In genomic region chr10:80570871-80571836, GRCm38 (mm10) we compare ENCODE assay signal across 8 mouse cellular contexts. TPM values are rescaled to one million over a fixed set of nuclear protein-coding genes. Genes with fewer than 3 reads are reported as not detected.
DNase-seq lines count a peak whose midpoint lies in the region; ATAC-seq and TF ChIP-seq lines count a peak whose summit lies in the region.

No protein-coding gene starts in this region.

- DNase-seq in heart, postnatal 0 days (ENCODE audit: low spot score), result no peak
- no peak for DNase-seq in heart, postnatal 14 days
- no peak for DNase-seq in Muller cell, postnatal 12 days (ENCODE audit: inconsistent ontology term)
- no peak for DNase-seq in MN1 (ENCODE audit: low spot score)

- no peaks in the 10 kb centered on the region for H3K27me3 ChIP-seq in heart, postnatal 0 days (ENCODE audit: control insufficient read depth, insufficient read depth, low read length)
- H3K27me3 ChIP-seq in forebrain, embryonic 15.5 days, result no peaks in the 10 kb centered on the region
- no peaks in the 10 kb centered on the region for H3K27me3 ChIP-seq in liver, embryonic 15.5 days
- no peaks in the 10 kb centered on the region for H3K27me3 ChIP-seq in neural tube, embryonic 15.5 days (replicated peaks)

- H3K9ac ChIP-seq in heart, postnatal 0 days (replicated peaks; ENCODE audit: low read depth, low read length), result peak overlapping the region; percentile 18; the same call in 1 of the 2 replicates
- peak overlapping the region; percentile 7 for H3K9ac ChIP-seq in forebrain, embryonic 15.5 days (replicated peaks)
- peak overlapping the region; percentile 94 for H3K9ac ChIP-seq in liver, embryonic 15.5 days
- H3K9ac ChIP-seq in neural tube, embryonic 15.5 days (replicated peaks), result peak overlapping the region; percentile 26; the same call in 1 of the 2 replicates

- H3K4me1 ChIP-seq in heart, postnatal 0 days (ENCODE audit: control insufficient read depth, insufficient read depth), result peaks cover 31% of the 10 kb centered on the region
- peaks cover 15% of the 10 kb centered on the region for H3K4me1 ChIP-seq in bone marrow, adult 2 months (ENCODE audit: control insufficient read depth, insufficient read depth, low read length)
- H3K4me1 ChIP-seq in forebrain, embryonic 15.5 days, result peaks cover 62% of the 10 kb centered on the region
- H3K4me1 ChIP-seq in liver, embryonic 15.5 days (replicated peaks), result peaks cover 99% of the 10 kb centered on the region
- peaks cover 66% of the 10 kb centered on the region for H3K4me1 ChIP-seq in neural tube, embryonic 15.5 days

- H3K4me3 ChIP-seq in heart, postnatal 0 days (ENCODE audit: low read depth, low read length), result peak overlapping the region; percentile 19
- peak overlapping the region; percentile 49 for H3K4me3 ChIP-seq in bone marrow, adult 2 months (replicated peaks; ENCODE audit: control insufficient read depth, low read depth, low read length)
- H3K4me3 ChIP-seq in forebrain, embryonic 15.5 days, result peak overlapping the region; percentile 17; the same call in 1 of the 2 replicates
- H3K4me3 ChIP-seq in liver, embryonic 15.5 days (replicated peaks), result peak overlapping the region; percentile 93
- 0 out of 2 replicates have a peak overlapping the region, but pooled peaks have one; percentile 1 for H3K4me3 ChIP-seq in neural tube, embryonic 15.5 days (replicated peaks)

- peak overlapping the region; percentile 47 for H3K4me2 ChIP-seq in heart, postnatal 0 days (ENCODE audit: low read depth, low read length)
- H3K4me2 ChIP-seq in forebrain, embryonic 15.5 days (replicated peaks), result peak overlapping the region; percentile 29
- H3K4me2 ChIP-seq in liver, embryonic 15.5 days, result peak overlapping the region; percentile 99
- H3K4me2 ChIP-seq in neural tube, embryonic 15.5 days, result peak overlapping the region; percentile 38

- H3K27ac ChIP-seq in heart, postnatal 0 days (ENCODE audit: low read depth), result peak overlapping the region; percentile 7; the same call in 1 of the 2 replicates
- H3K27ac ChIP-seq in bone marrow, adult 2 months (ENCODE audit: control insufficient read depth, insufficient read depth, low read depth, low read length, poor library complexity), result peak overlapping the region; percentile 74
- peak overlapping the region; percentile 42 for H3K27ac ChIP-seq in forebrain, embryonic 15.5 days (replicated peaks)
- peak overlapping the region; percentile 97 for H3K27ac ChIP-seq in liver, embryonic 15.5 days (replicated peaks)
- peak overlapping the region; percentile 2; the same call in 1 of the 2 replicates for H3K27ac ChIP-seq in neural tube, embryonic 15.5 days (replicated peaks)

- H3K9me3 ChIP-seq in heart, postnatal 0 days (replicated peaks; ENCODE audit: control insufficient read depth, low read length), result no peaks in the 10 kb centered on the region
- no peaks in the 10 kb centered on the region for H3K9me3 ChIP-seq in forebrain, embryonic 15.5 days
- H3K9me3 ChIP-seq in liver, embryonic 15.5 days (replicated peaks), result no peaks in the 10 kb centered on the region
- no peaks in the 10 kb centered on the region for H3K9me3 ChIP-seq in neural tube, embryonic 15.5 days (replicated peaks)

- peak; percentile 37; the same call in 1 of the 2 replicates for TF ChIP-seq POLR2A in bone marrow, adult 2 months (IDR thresholded peaks at IDR 0.05; ENCODE audit: borderline replicate concordance, control insufficient read depth, low read depth, low read length)

- ATAC-seq in heart, postnatal 0 days (ENCODE audit: insufficient read depth, low read depth), result peak; percentile 7; the same call in 1 of the 2 replicates
- ATAC-seq in forebrain, embryonic 15.5 days (replicated peaks), result no peak
- ATAC-seq in liver, embryonic 15.5 days (ENCODE audit: insufficient read depth), result peak; percentile 47
- no peak for ATAC-seq in neural tube, embryonic 15.5 days (ENCODE audit: low FRiP score)

- H3K36me3 ChIP-seq in heart, postnatal 0 days (replicated peaks; ENCODE audit: control insufficient read depth, insufficient read depth, low read length), result peaks cover 8% of the 10 kb centered on the region; the same call in 1 of the 2 replicates
- H3K36me3 ChIP-seq in forebrain, embryonic 15.5 days, result peaks cover 5% of the 10 kb centered on the region; the same call in 1 of the 2 replicates
- peaks cover 40% of the 10 kb centered on the region for H3K36me3 ChIP-seq in liver, embryonic 15.5 days (replicated peaks)
- no peaks in the 10 kb centered on the region for H3K36me3 ChIP-seq in neural tube, embryonic 15.5 days

- intact Hi-C loops in heart, postnatal 14 days (cut with DNase I), result no loop called here

- WGBS in heart, postnatal 0 days, result 22% methylated on average over 30 of the region's 30 CpGs
- WGBS in bone marrow, adult 2 months, result 8% methylated on average over 29 of the region's 30 CpGs
- WGBS in forebrain, embryonic 15.5 days, result 19% methylated on average over 30 of the region's 30 CpGs
- 10% methylated on average over 30 of the region's 30 CpGs for WGBS in liver, embryonic 15.5 days (ENCODE audit: insufficient replicate concordance)
- WGBS in neural tube, embryonic 15.5 days, result 22% methylated on average over 30 of the region's 30 CpGs

- TF ChIP-seq EP300 in heart, postnatal 0 days (IDR thresholded peaks at IDR 0.05; ENCODE audit: low read depth), result no peak

- no peak for TF ChIP-seq CTCF in heart, postnatal 0 days (IDR thresholded peaks at IDR 0.05; ENCODE audit: low read depth)
- 0 out of 2 replicates have a peak, but pooled peaks have one; percentile 0 for TF ChIP-seq CTCF in bone marrow, adult 2 months (IDR thresholded peaks at IDR 0.05; ENCODE audit: control insufficient read depth, insufficient read depth, low read length)

RNA-seq across cellular contexts. Expression of gene Klf16, which starts 6.0 kb away (rescaled TPM):
- 9.3 TPM in 2 replicates for total RNA-seq in heart, postnatal 0 days (2014; rRNA removed; ENCODE audit: low replicate concordance)
- 3.1 and 3.5 TPM in 2 replicates for polyA plus RNA-seq in heart, postnatal 0 days (2015; fragmentation: Nextera tagmentation; extraction: Ambion mirVana)
- 1 to 10 TPM; 4.5 to 4.7 TPM for total RNA-seq in heart, postnatal 14 days (2021)
- 13.4 and 18.6 TPM in 2 replicates for polyA plus RNA-seq in bone marrow, adult 2 months (2011; ENCODE audit: insufficient read depth, insufficient read length, low replicate concordance, missing spikeins)
- polyA plus RNA-seq in forebrain, embryonic 15.5 days (2015; fragmentation: Nextera tagmentation; extraction: Ambion mirVana), result 8.0 and 8.5 TPM in 2 replicates
- 11.7 and 12.1 TPM in 2 replicates for polyA plus RNA-seq in liver, embryonic 15.5 days (2015; fragmentation: Nextera tagmentation; extraction: Ambion mirVana)
- polyA plus RNA-seq in neural tube, embryonic 15.5 days (2015; fragmentation: Nextera tagmentation; extraction: Ambion mirVana), result 6.5 TPM in 2 replicates

RNA-seq across cellular contexts. Expression of gene Rexo1, which starts 9.8 kb away (rescaled TPM):
- 13.1 and 17.6 TPM in 2 replicates for total RNA-seq in heart, postnatal 0 days (2014; rRNA removed; ENCODE audit: low replicate concordance)
- 7.6 TPM in 2 replicates for polyA plus RNA-seq in heart, postnatal 0 days (2015; fragmentation: Nextera tagmentation; extraction: Ambion mirVana)
- 10 to 100 TPM; 14.2 to 18.1 TPM for total RNA-seq in heart, postnatal 14 days (2021)
- 46.3 and 55.3 TPM in 2 replicates for polyA plus RNA-seq in bone marrow, adult 2 months (2011; ENCODE audit: insufficient read depth, insufficient read length, low replicate concordance, missing spikeins)
- 31.3 and 32.9 TPM in 2 replicates for polyA plus RNA-seq in forebrain, embryonic 15.5 days (2015; fragmentation: Nextera tagmentation; extraction: Ambion mirVana)
- 12.8 and 15.6 TPM in 2 replicates for polyA plus RNA-seq in liver, embryonic 15.5 days (2015; fragmentation: Nextera tagmentation; extraction: Ambion mirVana)
- polyA plus RNA-seq in neural tube, embryonic 15.5 days (2015; fragmentation: Nextera tagmentation; extraction: Ambion mirVana), result 29.5 TPM in 2 replicates

RNA-seq across cellular contexts. Expression of gene Abhd17a, which starts 19.0 kb away (rescaled TPM):
- total RNA-seq in heart, postnatal 0 days (2014; rRNA removed; ENCODE audit: low replicate concordance), result 194 and 462 TPM in 2 replicates
- 88.2 and 88.6 TPM in 2 replicates for polyA plus RNA-seq in heart, postnatal 0 days (2015; fragmentation: Nextera tagmentation; extraction: Ambion mirVana)
- total RNA-seq in heart, postnatal 14 days (2021), result 10 to 100 TPM; 73.0 to 75.1 TPM
- polyA plus RNA-seq in bone marrow, adult 2 months (2011; ENCODE audit: insufficient read depth, insufficient read length, low replicate concordance, missing spikeins), result 44.4 and 53.1 TPM in 2 replicates
- polyA plus RNA-seq in forebrain, embryonic 15.5 days (2015; fragmentation: Nextera tagmentation; extraction: Ambion mirVana), result 118 and 120 TPM in 2 replicates
- 50.8 and 62.8 TPM in 2 replicates for polyA plus RNA-seq in liver, embryonic 15.5 days (2015; fragmentation: Nextera tagmentation; extraction: Ambion mirVana)
- 148 and 152 TPM in 2 replicates for polyA plus RNA-seq in neural tube, embryonic 15.5 days (2015; fragmentation: Nextera tagmentation; extraction: Ambion mirVana)

RNA-seq across cellular contexts. Expression of gene Scamp4, which starts 31.5 kb away (rescaled TPM):
- 25.8 and 44.5 TPM in 2 replicates for total RNA-seq in heart, postnatal 0 days (2014; rRNA removed; ENCODE audit: low replicate concordance)
- polyA plus RNA-seq in heart, postnatal 0 days (2015; fragmentation: Nextera tagmentation; extraction: Ambion mirVana), result 39.2 and 39.8 TPM in 2 replicates
- 10 to 100 TPM; 19.8 to 23.5 TPM for total RNA-seq in heart, postnatal 14 days (2021)
- 12.9 and 17.2 TPM in 2 replicates for polyA plus RNA-seq in bone marrow, adult 2 months (2011; ENCODE audit: insufficient read depth, insufficient read length, low replicate concordance, missing spikeins)
- polyA plus RNA-seq in forebrain, embryonic 15.5 days (2015; fragmentation: Nextera tagmentation; extraction: Ambion mirVana), result 66.8 and 68.2 TPM in 2 replicates
- polyA plus RNA-seq in liver, embryonic 15.5 days (2015; fragmentation: Nextera tagmentation; extraction: Ambion mirVana), result 41.9 and 45.3 TPM in 2 replicates
- polyA plus RNA-seq in neural tube, embryonic 15.5 days (2015; fragmentation: Nextera tagmentation; extraction: Ambion mirVana), result 68.2 and 79.8 TPM in 2 replicates

RNA-seq across cellular contexts. Expression of gene Adat3, which starts 31.5 kb away (rescaled TPM):
- total RNA-seq in heart, postnatal 0 days (2014; rRNA removed; ENCODE audit: low replicate concordance), result 1.6 and 4.5 TPM in 2 replicates
- 1.8 and 2.7 TPM in 2 replicates for polyA plus RNA-seq in heart, postnatal 0 days (2015; fragmentation: Nextera tagmentation; extraction: Ambion mirVana)
- 1 to 10 TPM; 1.6 to 1.8 TPM for total RNA-seq in heart, postnatal 14 days (2021)
- 2.2 and 3.2 TPM in 2 replicates for polyA plus RNA-seq in bone marrow, adult 2 months (2011; ENCODE audit: insufficient read depth, insufficient read length, low replicate concordance, missing spikeins)
- polyA plus RNA-seq in forebrain, embryonic 15.5 days (2015; fragmentation: Nextera tagmentation; extraction: Ambion mirVana), result 4.5 and 6.4 TPM in 2 replicates
- polyA plus RNA-seq in liver, embryonic 15.5 days (2015; fragmentation: Nextera tagmentation; extraction: Ambion mirVana), result 4.8 and 5.8 TPM in 2 replicates
- polyA plus RNA-seq in neural tube, embryonic 15.5 days (2015; fragmentation: Nextera tagmentation; extraction: Ambion mirVana), result 5.0 and 7.0 TPM in 2 replicates

Comparison
In these comparisons a context has a peak if more than half of its experiments do, and no peak if none do; other contexts are left out.
1. ATAC-seq: peak in heart, postnatal 0 days (single experiment) and liver, embryonic 15.5 days (single experiment); none in forebrain, embryonic 15.5 days (single experiment) and neural tube, embryonic 15.5 days (single experiment).
2. H3K27ac ChIP-seq: peak in every context shown above with its lines; median percentile 97 in liver, embryonic 15.5 days; 74 in bone marrow, adult 2 months; 42 in forebrain, embryonic 15.5 days; 7 in heart, postnatal 0 days; 2 in neural tube, embryonic 15.5 days.
3. H3K4me2 ChIP-seq: peak in every context shown above with its lines; median percentile 99 in liver, embryonic 15.5 days; 47 in heart, postnatal 0 days; 38 in neural tube, embryonic 15.5 days; 29 in forebrain, embryonic 15.5 days.
4. H3K4me3 ChIP-seq: peak in every context shown above with its lines; median percentile 93 in liver, embryonic 15.5 days; 49 in bone marrow, adult 2 months; 19 in heart, postnatal 0 days; 17 in forebrain, embryonic 15.5 days; 1 in neural tube, embryonic 15.5 days.
5. H3K9ac ChIP-seq: peak in every context shown above with its lines; median percentile 94 in liver, embryonic 15.5 days; 26 in neural tube, embryonic 15.5 days; 18 in heart, postnatal 0 days; 7 in forebrain, embryonic 15.5 days.